Mouse (Mus musculus): ENCODE data around the gene Ganc. TPM values are rescaled to one million over a fixed set of nuclear protein-coding genes. Genes with fewer than 3 reads are reported as not detected.

Gene Ganc
- 10 to 100 TPM; 22.0 to 24.5 TPM for total RNA-seq (2021)
- polyA plus RNA-seq (2012; rRNA removed), result 14.3 and 20.3 TPM in 2 replicates
- long read RNA-seq, full-length matches to known transcripts, result 13 of 16 reads
- long read RNA-seq, partial matches to known transcripts, result 1 of 16 reads
- long read RNA-seq, other reads (novel, unspliced or antisense), result 2 of 16 reads

DNA sequence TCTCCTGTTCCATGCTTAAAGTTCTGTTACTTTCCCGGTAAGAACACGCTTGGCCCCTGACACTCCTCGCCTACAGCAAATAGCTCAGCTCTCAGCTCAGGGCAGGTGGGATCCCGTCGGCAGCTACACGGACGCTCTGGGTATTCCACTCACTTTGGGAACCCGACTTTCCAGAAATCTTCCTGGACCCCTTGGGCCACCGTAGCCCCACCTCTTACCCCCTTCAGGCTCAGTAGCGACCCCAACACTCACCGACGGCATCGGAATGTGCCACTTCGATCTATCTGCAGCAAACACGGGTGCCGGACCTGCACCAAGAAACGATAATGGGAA lies at the start of gene Ganc:
TSS of gene Ganc (plus strand) at position 244 of the 333 bp plus-strand sequence.
- H3K4me1 ChIP-seq (ENCODE audit: control insufficient read depth, insufficient read depth, low read length), result peaks cover 2% of the 10 kb centered on the region
- no peak for DNase-seq
- H3K27ac ChIP-seq, result peak within 1 kb of the TSS; percentile 97
- peaks cover 14% of the 10 kb centered on the region for H3K36me3 ChIP-seq (ENCODE audit: control insufficient read depth, insufficient read depth, low read length)
- WGBS, result under 1% methylated on average over 17 of the region's 17 CpGs
- peaks cover 2% of the 10 kb centered on the region for H3K79me2 ChIP-seq (replicated peaks; ENCODE audit: control insufficient read depth, insufficient read depth, low read length)
- TF ChIP-seq CTCF (IDR thresholded peaks at IDR 0.05), result no peak
- TF ChIP-seq EP300 (IDR thresholded peaks at IDR 0.05; ENCODE audit: insufficient read depth, low read depth, low read length), result no peak
- TF ChIP-seq POLR2A (IDR thresholded peaks at IDR 0.05; ENCODE audit: insufficient read depth, low read depth, low read length), result no peak
- no peaks in the 10 kb centered on the region for H3K27me3 ChIP-seq (ENCODE audit: control insufficient read depth, insufficient read depth, low read length)
- intact Hi-C loops (cut with DNase I), result loop anchor here (5.0 kb wide), 1 partner anchor 51 kb away; the partner anchor contains the start of gene Vps39
- peak within 1 kb of the TSS; percentile 96 for H3K4me3 ChIP-seq
- peak within 1 kb of the TSS; percentile 76 for H3K9ac ChIP-seq (ENCODE audit: low read depth, low read length)

DNA sequence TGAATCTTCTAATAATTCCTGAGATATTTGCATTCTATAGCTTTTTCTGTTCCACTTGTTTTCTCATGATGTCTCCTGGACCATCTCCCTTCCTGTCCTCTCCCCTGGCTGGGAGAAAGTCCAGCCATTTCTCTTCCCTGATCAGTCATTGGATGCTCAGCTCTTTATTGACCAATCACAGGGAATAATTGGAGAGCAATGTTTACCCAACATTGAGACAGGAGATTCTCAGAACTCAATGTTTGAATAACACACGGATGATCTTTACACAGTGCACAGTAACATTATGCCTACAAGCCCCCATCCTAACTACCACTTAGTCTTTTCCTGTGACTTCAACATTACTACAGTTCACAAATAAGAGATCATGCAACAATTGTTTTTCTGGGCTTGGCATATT lies 43.3 kb upstream of the Ganc start:
- no peaks in the 10 kb centered on the region; the same call in 1 of the 2 replicates for H3K4me1 ChIP-seq (ENCODE audit: control insufficient read depth, insufficient read depth, low read length)
- H3K36me3 ChIP-seq (ENCODE audit: control insufficient read depth, insufficient read depth, low read length), result peaks cover 2% of the 10 kb centered on the region
- H3K9ac ChIP-seq (ENCODE audit: low read depth, low read length), result no peak overlapping the region
- H3K79me2 ChIP-seq (replicated peaks; ENCODE audit: control insufficient read depth, insufficient read depth, low read length), result no peaks in the 10 kb centered on the region
- no peaks in the 10 kb centered on the region for H3K27me3 ChIP-seq (ENCODE audit: control insufficient read depth, insufficient read depth, low read length)
- H3K4me3 ChIP-seq, result no peak overlapping the region
- no peak overlapping the region for H3K27ac ChIP-seq
- DNase-seq, result no peak
- 81% methylated on average over 1 of the region's 1 CpGs for WGBS
- TF ChIP-seq POLR2A (IDR thresholded peaks at IDR 0.05; ENCODE audit: insufficient read depth, low read depth, low read length), result no peak
- TF ChIP-seq EP300 (IDR thresholded peaks at IDR 0.05; ENCODE audit: insufficient read depth, low read depth, low read length), result no peak
- TF ChIP-seq CTCF (IDR thresholded peaks at IDR 0.05), result no peak
- intact Hi-C loops (cut with DNase I), result no loop called here

DNA sequence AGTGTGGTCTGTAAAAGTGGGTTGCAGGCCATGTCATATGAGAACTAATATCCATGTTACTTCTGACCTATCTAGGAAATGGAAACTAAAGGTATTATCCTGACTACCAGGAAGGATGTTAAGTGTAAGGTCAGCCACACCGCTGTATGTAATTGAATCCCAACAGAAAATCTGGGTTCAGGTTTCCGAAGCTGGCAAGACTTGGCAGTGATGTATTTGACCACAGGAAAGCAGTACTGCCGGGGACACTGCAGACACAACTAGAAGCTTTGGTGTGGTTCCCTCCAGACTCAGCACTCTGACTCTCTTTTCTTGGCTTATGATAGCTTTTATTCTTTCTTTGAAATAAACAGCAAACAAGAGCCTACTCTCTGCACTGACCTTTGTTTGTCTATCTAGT lies 37.2 kb upstream of the Ganc start:
- no peaks in the 10 kb centered on the region; the same call in 1 of the 2 replicates for H3K36me3 ChIP-seq (ENCODE audit: control insufficient read depth, insufficient read depth, low read length)
- DNase-seq, result no peak
- intact Hi-C loops (cut with DNase I), result no loop called here
- H3K79me2 ChIP-seq (replicated peaks; ENCODE audit: control insufficient read depth, insufficient read depth, low read length), result no peaks in the 10 kb centered on the region
- no peaks in the 10 kb centered on the region; the same call in 1 of the 2 replicates for H3K4me1 ChIP-seq (ENCODE audit: control insufficient read depth, insufficient read depth, low read length)
- H3K4me3 ChIP-seq, result no peak overlapping the region
- TF ChIP-seq EP300 (IDR thresholded peaks at IDR 0.05; ENCODE audit: insufficient read depth, low read depth, low read length) (no peak), POLR2A (IDR thresholded peaks at IDR 0.05; ENCODE audit: insufficient read depth, low read depth, low read length) (no peak), CTCF (IDR thresholded peaks at IDR 0.05) (no peak)
- 84% methylated on average over 3 of the region's 3 CpGs for WGBS
- H3K9ac ChIP-seq (ENCODE audit: low read depth, low read length), result no peak overlapping the region
- no peaks in the 10 kb centered on the region for H3K27me3 ChIP-seq (ENCODE audit: control insufficient read depth, insufficient read depth, low read length)
- H3K27ac ChIP-seq, result no peak overlapping the region

DNA sequence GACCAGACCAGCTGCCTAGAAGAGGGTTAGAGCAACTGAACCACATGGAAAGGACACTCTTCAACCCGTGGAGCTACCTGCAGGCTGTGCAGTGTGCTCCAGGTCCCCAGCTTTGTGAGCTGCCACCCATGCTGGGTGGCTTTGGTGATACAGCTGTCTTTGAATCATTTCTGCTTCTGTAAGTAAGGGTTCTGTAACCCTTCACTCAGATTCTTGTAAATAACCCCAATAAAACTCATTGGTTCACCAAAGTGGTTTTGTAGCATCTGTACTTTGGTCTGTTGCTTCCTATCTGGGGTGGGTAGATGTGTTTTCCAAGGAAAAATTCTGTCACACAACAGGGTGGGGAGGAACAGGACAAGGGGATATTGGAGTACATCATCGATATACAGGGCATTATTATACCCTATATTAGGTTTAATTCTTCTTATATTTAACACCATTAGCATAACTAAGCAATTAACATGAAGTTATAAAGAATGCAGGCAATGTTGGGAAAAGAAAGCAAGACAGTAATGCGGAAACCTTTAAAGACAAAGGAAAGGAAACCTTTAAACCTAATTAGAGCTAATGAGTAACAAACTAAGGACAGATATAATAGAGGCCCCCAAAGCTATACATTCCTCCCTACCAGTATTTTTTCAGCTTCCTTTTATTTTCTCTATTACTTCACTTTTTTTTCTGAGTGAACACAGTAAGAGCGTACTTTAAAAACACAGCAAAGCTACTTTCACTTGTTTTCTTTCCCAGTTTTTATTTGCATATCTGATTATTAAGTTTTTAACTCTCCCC lies 36.1 kb upstream of the Ganc start:
- no peak overlapping the region for H3K27ac ChIP-seq
- H3K36me3 ChIP-seq (ENCODE audit: control insufficient read depth, insufficient read depth, low read length), result no peaks in the 10 kb centered on the region; the same call in 1 of the 2 replicates
- no peak overlapping the region for H3K4me3 ChIP-seq
- intact Hi-C loops (cut with DNase I), result no loop called here
- DNase-seq, result no peak
- TF ChIP-seq EP300 (IDR thresholded peaks at IDR 0.05; ENCODE audit: insufficient read depth, low read depth, low read length) (no peak), POLR2A (IDR thresholded peaks at IDR 0.05; ENCODE audit: insufficient read depth, low read depth, low read length) (no peak), CTCF (IDR thresholded peaks at IDR 0.05) (no peak)
- 97% methylated on average over 4 of the region's 4 CpGs for WGBS
- no peaks in the 10 kb centered on the region for H3K27me3 ChIP-seq (ENCODE audit: control insufficient read depth, insufficient read depth, low read length)
- no peak overlapping the region for H3K9ac ChIP-seq (ENCODE audit: low read depth, low read length)
- H3K79me2 ChIP-seq (replicated peaks; ENCODE audit: control insufficient read depth, insufficient read depth, low read length), result no peaks in the 10 kb centered on the region
- H3K4me1 ChIP-seq (ENCODE audit: control insufficient read depth, insufficient read depth, low read length), result no peaks in the 10 kb centered on the region; the same call in 1 of the 2 replicates

DNA sequence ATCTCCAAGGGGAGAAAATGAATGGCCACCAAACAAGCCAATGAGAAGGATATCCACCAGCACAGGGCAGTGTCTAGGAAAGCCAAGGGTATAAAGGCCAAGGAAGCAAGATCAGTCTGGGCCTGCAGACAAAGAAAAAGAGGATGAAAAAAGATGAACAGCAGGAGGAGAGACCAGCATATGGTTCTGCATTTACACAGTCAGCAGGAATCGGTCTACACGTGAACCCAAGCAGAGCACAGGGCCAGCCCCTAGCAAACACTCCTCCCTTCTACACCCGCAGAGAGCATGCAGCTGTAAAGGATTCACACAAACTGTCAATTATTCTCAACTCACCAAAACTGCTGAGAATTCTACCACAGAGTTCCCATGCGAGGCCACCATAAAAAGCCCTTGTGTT lies 29.8 kb upstream of the Ganc start:
- no peaks in the 10 kb centered on the region for H3K79me2 ChIP-seq (replicated peaks; ENCODE audit: control insufficient read depth, insufficient read depth, low read length)
- no peaks in the 10 kb centered on the region; the same call in none of the 2 replicates for H3K36me3 ChIP-seq (ENCODE audit: control insufficient read depth, insufficient read depth, low read length)
- H3K27ac ChIP-seq, result no peak overlapping the region
- H3K4me1 ChIP-seq (ENCODE audit: control insufficient read depth, insufficient read depth, low read length), result no peaks in the 10 kb centered on the region
- DNase-seq, result no peak
- H3K9ac ChIP-seq (ENCODE audit: low read depth, low read length), result no peak overlapping the region
- WGBS, result 87% methylated on average over 4 of the region's 4 CpGs
- TF ChIP-seq EP300 (IDR thresholded peaks at IDR 0.05; ENCODE audit: insufficient read depth, low read depth, low read length) (no peak), POLR2A (IDR thresholded peaks at IDR 0.05; ENCODE audit: insufficient read depth, low read depth, low read length) (no peak), CTCF (IDR thresholded peaks at IDR 0.05) (no peak)
- H3K4me3 ChIP-seq, result no peak overlapping the region
- intact Hi-C loops (cut with DNase I), result no loop called here
- H3K27me3 ChIP-seq (ENCODE audit: control insufficient read depth, insufficient read depth, low read length), result no peaks in the 10 kb centered on the region

- no peaks in the 10 kb centered on the region for H3K79me2 ChIP-seq (replicated peaks; ENCODE audit: control insufficient read depth, insufficient read depth, low read length)
- H3K27ac ChIP-seq, result no peak overlapping the region
- H3K9ac ChIP-seq (ENCODE audit: low read depth, low read length), result no peak overlapping the region
- no peak for DNase-seq
- no peak for TF ChIP-seq CTCF (IDR thresholded peaks at IDR 0.05)
- TF ChIP-seq POLR2A (IDR thresholded peaks at IDR 0.05; ENCODE audit: insufficient read depth, low read depth, low read length), result no peak
- no peak for TF ChIP-seq EP300 (IDR thresholded peaks at IDR 0.05; ENCODE audit: insufficient read depth, low read depth, low read length)
- H3K36me3 ChIP-seq (ENCODE audit: control insufficient read depth, insufficient read depth, low read length), result peaks cover 10% of the 10 kb centered on the region
- no peaks in the 10 kb centered on the region for H3K27me3 ChIP-seq (ENCODE audit: control insufficient read depth, insufficient read depth, low read length)
- H3K4me3 ChIP-seq, result no peak overlapping the region
- intact Hi-C loops (cut with DNase I), result no loop called here
- 94% methylated on average over 1 of the region's 1 CpGs for WGBS
- no peaks in the 10 kb centered on the region; the same call in 1 of the 2 replicates for H3K4me1 ChIP-seq (ENCODE audit: control insufficient read depth, insufficient read depth, low read length)
Measured at GRCm38 (mm10) chr2:120386264-120386663, 17.4 kb upstream of the Ganc start.
